Mouse (Mus musculus) skeletal muscle tissue, adult 2 months (tissue): ENCODE data around the gene Pard3.

Experiments used
- DNase-seq: peaks from one replicate; pipeline ENCODE4 v3.0.0-alpha.2; 2012; ENCODE audit warnings: low read depth, low spot score

Pard3 gene

DNA sequence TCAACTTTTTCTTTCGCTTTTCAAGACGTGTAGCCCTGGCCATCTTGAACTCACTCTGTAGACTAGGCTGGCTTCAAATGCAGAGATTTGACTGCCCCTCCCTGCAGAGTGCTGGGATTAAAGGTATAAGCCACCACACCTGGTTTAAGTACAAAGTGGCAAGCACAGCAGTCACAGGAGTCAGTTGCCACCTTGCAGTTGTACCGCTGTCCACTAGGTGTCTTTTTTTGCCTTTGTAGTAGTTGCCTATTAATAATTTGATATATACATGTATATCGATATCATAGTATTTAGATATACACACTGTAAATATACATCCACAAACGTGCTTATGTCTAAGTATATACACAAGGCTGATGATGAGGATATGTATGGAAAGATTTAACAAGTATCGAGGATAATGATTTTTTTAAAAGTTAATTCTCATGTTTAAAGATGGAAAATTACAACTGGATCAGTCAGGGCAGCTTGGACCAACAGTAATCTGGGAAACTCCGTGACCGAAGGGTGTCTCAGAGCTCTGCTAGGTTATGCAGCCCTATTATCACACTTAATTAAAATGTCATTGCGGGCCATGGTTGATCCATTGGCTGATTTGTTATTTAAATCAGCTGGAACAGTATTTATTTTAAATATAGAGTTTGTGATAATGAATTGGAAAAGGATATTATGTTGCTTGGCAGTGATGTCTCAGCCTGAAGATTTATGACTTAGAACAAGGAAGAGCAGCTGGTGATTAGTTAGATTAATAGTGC is 220.9 kb downstream of the Pard3 start:
- no peak for DNase-seq

- no peak for DNase-seq
Observed at GRCm38 (mm10) chr8:127287816-127288215, 224.1 kb downstream of the Pard3 start.

- DNase-seq = no peak
Observed at GRCm38 (mm10) chr8:127292307-127292706, 228.6 kb downstream of the Pard3 start.

DNA sequence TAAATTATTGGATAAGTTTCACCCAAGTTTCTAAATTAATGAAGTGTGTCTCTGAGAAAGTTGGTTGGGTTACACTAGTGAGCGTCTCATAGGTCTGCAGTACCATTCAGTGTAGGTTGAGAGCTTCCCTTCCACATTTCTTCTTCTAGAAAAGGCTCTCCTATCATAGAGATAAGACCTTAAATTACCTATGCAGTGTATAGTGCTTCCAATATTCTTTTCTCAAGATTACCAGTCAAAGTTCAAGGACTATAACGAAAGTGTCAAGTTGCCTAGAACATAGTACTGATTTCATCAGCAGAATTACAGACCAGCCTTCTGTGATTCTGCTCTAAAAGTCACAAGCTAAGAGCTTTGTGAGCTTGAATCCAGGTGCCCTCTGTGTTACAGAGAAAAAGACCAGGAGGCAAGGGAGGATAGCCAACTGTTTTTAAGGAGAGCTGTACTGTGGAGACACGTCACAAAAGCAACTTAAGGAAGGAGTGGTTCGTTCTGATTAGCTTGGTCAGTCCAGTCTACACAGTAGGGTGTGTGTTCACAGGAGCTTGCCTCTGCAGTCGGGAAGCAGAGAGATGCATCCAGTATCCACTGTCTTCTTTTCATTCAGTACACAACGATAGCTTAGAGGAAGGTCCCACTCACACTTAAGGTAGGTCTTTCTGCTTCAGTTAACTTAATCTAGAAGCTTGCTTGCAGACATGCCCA is 229.5 kb downstream of the Pard3 start:
- no peak for DNase-seq

GRCm38 (mm10) chr8:127294061-127294460 is 230.4 kb downstream of the Pard3 start:
- no peak for DNase-seq

GRCm38 (mm10) chr8:127295848-127296247 is 232.2 kb downstream of the Pard3 start:
- DNase-seq = no peak

DNA sequence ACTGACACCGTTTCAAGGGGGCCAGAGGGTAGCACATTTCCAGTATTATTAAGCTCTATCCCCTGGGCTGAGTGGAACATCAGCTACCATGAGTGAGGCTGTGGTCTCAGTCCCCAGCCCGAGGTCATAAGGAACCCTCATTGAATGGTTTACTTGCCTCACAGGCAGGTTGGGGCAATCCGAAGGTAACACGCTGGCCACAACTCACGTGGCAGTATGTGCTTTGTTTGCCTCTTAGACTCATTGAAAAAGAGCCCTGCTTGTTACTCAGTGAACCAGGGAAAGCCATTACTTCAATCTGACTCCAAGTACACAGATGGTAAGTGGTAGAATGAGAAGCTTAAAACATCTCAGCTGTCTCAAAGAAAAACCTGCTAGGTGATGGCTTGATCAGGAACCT is 236.8 kb downstream of the Pard3 start:
- DNase-seq = no peak

GRCm38 (mm10) chr8:127302847-127303445 is 239.3 kb downstream of the Pard3 start:
- no peak for DNase-seq

- DNase-seq = no peak
Observed at GRCm38 (mm10) chr8:127307026-127307425, 243.3 kb downstream of the Pard3 start.

DNA sequence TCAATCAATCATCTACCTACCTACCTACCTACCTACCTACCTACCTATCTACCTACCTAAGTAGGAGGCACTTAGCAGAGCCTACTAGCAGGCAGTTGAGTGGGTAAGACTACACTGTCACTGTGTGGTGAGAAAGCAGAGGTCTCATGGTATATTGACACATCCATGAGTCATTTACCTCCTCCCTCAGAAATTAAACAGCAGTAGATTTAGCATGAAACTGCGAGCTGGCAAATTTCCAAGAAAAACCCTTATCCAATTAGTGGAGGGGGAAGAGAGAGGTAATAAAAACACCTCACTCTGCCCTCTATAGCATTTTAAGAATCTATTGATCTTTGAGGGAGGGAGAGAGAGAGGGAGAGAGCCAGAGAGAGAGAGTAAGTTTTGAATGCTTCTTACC is 245.7 kb downstream of the Pard3 start:
- no peak for DNase-seq

DNA sequence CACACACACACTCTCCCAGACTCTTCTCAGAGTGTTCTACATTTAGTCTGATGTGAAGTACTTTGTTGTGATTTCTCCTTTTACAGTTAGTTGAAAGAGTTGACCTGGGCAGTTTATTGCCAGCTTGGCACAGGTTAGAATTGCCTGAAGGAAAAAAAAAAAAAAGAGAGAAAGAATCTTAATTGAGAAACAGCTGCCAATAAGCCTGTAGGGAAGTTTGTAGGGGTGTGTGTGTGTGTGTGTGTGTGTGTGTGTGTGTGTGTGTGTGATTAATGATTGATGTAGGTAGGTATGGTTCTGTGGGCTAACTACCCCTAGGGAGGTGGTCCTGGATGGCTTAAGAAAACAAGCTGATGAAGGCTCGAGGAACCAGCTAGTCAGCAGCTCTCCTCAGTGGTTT is 252.1 kb downstream of the Pard3 start:
- DNase-seq = no peak

DNA sequence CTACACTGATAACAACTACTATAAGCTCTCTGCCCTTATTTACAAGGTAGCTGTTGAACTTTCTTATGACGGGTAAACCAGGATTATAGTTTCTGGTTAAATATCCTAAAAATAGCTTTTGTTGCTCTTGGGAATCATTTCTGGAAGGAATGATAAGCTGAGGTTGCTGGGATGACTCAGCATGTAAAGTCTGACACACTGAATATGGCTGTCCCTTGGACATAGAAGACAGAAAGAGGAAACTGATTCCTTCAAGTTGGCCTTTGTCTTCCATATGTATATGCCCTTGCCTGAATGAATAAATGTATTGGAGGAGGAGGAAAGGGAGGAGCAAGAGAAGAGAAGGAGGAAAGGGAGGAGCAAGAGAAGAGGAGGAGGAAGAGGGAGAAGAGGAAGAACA is 254.2 kb downstream of the Pard3 start:
- no peak for DNase-seq

DNA sequence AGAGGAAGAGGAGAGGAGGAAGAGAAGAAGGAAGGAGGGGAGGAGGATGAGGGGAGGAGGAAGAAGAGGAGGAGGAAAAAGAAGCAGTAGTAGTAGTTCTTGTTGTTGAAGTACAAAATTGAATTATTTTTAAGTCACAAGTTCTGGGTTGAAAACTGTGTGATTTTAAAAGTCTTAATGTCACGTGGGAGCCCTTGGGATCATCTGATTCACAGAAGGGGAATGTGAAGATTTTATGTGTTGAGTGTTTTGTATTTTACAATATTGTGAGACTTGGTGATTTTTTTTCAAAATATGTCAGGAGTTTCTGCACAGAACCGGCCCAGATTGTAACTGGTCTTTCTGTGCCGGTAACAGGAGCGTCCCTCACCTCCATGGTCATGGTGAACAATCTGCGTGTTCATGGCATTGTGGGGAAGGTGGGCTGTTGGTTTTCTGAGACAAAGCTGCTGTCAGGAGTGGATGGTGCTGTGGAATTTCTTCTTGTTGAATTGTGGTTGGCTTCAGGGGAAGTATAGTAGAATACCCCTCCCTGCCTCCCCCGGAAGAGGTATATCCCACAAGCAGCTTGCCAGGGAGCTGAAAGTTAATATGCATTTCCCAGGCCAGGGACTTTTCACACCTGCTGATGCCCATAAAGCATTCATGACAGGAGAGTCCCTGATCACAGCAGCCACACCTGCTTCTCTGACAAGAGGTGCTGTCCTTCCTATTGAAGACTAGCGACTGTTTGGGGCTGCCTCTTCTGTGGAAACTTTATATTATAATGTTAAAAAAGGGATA is 254.9 kb downstream of the Pard3 start:
- peak; percentile 71 for DNase-seq

GRCm38 (mm10) chr8:127320930-127321329 is 257.2 kb downstream of the Pard3 start:
- DNase-seq = no peak

- DNase-seq = no peak
Observed at GRCm38 (mm10) chr8:127323583-127324360, 260.1 kb downstream of the Pard3 start.

DNA sequence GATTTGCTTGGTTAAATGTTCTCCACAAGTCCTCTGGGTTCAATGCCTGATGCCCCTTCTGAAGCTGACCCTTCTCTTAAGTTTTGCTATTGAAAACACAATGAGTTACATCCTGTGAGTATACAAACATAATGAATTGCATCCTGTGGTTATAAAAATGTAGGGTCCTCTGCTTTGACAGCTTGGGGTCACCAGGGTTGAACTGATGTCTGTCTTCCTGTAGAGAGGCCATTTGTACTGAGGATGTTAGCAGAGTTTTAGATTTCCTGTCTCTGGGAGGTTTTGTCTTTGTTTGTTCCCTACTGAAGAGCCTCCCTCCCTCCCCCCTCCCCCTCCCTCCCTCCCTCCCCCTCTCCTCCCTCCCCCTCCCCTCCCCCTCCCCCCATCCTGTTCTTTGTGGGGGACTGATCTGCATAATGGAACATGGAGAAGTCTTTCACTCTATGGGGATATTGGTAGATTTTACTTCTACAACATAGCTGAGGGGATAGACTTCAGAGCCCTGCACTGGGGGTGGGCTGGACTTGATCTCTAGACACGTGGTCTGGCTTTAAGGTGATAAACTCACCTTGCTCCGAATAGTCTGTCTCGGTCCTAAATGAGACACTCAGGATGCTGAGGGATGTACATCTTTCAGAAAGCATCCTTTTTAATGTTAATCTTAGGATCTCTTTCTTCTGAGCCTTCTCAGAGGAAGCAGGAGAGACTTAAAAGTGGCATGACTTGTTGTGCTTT is 261.3 kb downstream of the Pard3 start:
- no peak for DNase-seq

- DNase-seq = no peak
Observed at GRCm38 (mm10) chr8:127325749-127326148, 262.1 kb downstream of the Pard3 start.

GRCm38 (mm10) chr8:127330258-127331187 is 266.8 kb downstream of the Pard3 start:
- DNase-seq = no peak

DNA sequence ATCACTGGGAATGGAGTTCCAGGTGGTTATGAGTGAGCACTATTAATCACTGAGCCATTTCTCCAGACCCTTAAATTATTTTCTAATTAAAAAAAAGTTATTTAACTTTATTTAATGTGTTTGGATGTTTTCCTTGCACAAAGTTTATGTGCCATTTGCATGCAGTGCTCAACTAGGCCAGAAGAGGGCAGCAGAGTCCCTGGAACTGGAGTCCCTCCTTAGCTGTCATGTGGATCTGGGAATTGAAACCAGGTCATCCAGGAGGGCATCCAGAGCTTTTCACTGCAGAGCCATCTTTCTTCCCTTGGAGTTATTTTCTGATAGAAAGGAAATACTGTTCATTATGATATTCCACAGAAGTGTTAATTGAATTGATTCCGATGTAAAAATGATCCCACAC is 268.1 kb downstream of the Pard3 start:
- DNase-seq = no peak
